ENCODE assay signal across 24 mouse cellular contexts in the genomic region with DNA sequence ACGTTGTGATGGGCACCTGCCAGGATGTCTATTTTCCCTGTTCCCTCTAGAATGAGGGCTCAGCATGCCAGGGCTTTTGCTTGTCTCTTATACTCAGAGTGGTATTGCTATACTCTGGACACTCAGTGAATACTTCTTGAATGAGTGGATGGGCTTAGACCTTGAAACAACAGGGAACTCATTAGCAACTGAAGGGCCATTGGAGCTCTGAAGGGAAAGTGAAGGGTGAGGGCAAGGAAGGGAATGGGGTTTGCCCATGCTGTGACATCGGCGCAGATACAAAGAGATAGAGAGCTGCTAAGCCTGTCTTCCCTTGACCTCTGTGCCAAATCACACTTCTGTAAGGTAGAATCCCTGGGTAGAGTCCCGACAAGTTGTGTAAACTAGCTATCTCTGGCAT. TPM values are rescaled to one million over a fixed set of nuclear protein-coding genes. Genes with fewer than 3 reads are reported as not detected.
DNase-seq lines count a peak whose midpoint lies in the region; ATAC-seq and TF ChIP-seq lines count a peak whose summit lies in the region.
"Had no signal": no experiment of that assay in that cellular context is flagged by ENCODE, and none has a peak within 500 bp of the region (broad histone marks: within the 10 kb centered on the region; RNA-seq: fewer than 3 reads in every experiment).

No protein-coding gene starts in this region.

- in situ Hi-C loops in ES-E14 (cut with MboI; ENCODE audit: low sequenced_read_pairs in 2 of 2, unreplicated experiment in 2 of 2): no loop called here

- TF ChIP-seq CTCF in lung, postnatal 0 days (IDR thresholded peaks at IDR 0.05): no peak

- no peak for ATAC-seq in lung, postnatal 0 days
- ATAC-seq: forebrain, embryonic 13.5 days; forebrain, embryonic 15.5 days; forebrain, postnatal 0 days had no signal

- no peak overlapping the region for H3K4me2 ChIP-seq in lung, postnatal 0 days (replicated peaks; ENCODE audit: low read depth, low read length)
- H3K4me2 ChIP-seq: embryonic facial prominence, embryonic 12.5 days; forebrain, embryonic 13.5 days; forebrain, embryonic 15.5 days had no signal

- DNase-seq in ES-CJ7 (ENCODE audit: low read depth, low spot score): peak; percentile 55
- DNase-seq in ES-E14 (ENCODE audit: low read depth, low spot score): peak; percentile 1
- DNase-seq in ZHBTc4 (ENCODE audit: low read depth, low spot score): peak; percentile 45
- no peak for DNase-seq in embryo, embryonic 9.5 days (ENCODE audit: extremely low spot score)
- no peak for DNase-seq in lung, postnatal 0 days (ENCODE audit: low spot score)
- DNase-seq: adrenal gland, adult 2 months; adrenal gland, postnatal 10 days; adrenal gland, postnatal 25 days; cerebellum, adult 11 months; cerebellum, adult 18-20 months; cerebellum, adult 8-10 months; cerebellum, adult 9-11 months; cerebellum, postnatal 14 days; cerebellum, postnatal 36 days; embryo, embryonic 11 days; forebrain, postnatal 0 days had no signal

- no peaks in the 10 kb centered on the region for H3K36me3 ChIP-seq in ES-E14 (ENCODE audit: control insufficient read depth, insufficient read depth, low read length, poor library complexity, severe bottlenecking)
- H3K36me3 ChIP-seq in lung, postnatal 0 days (ENCODE audit: insufficient read depth, low read length): no peaks in the 10 kb centered on the region
- H3K36me3 ChIP-seq: embryonic facial prominence, embryonic 10.5 days; embryonic facial prominence, embryonic 12.5 days; forebrain, embryonic 15.5 days had no signal

- peaks cover 3 to 6% of the 10 kb centered on the region in 2 experiments; a peak in 2 of 4 replicates for H3K4me1 ChIP-seq in ES-E14 (ENCODE audit: control insufficient read depth in 2 of 2, insufficient read depth in 2 of 2, low read length in 2 of 2, poor library complexity in 1 of 2)
- no peaks in the 10 kb centered on the region for H3K4me1 ChIP-seq in lung, postnatal 0 days (ENCODE audit: insufficient read depth, low read depth, low read length)
- H3K4me1 ChIP-seq: embryonic facial prominence, embryonic 10.5 days; embryonic facial prominence, embryonic 12.5 days; forebrain, embryonic 13.5 days; forebrain, embryonic 15.5 days had no signal

- no peaks in the 10 kb centered on the region for H3K9me3 ChIP-seq in ES-E14 (ENCODE audit: control insufficient read depth, insufficient read depth, low read depth, low read length)
- H3K9me3 ChIP-seq in lung, postnatal 0 days (ENCODE audit: low read length): no peaks in the 10 kb centered on the region
- H3K9me3 ChIP-seq: embryonic facial prominence, embryonic 10.5 days; embryonic facial prominence, embryonic 12.5 days; forebrain, embryonic 13.5 days; forebrain, embryonic 15.5 days had no signal

- no peaks in the 10 kb centered on the region for H3K27me3 ChIP-seq in lung, postnatal 0 days (replicated peaks; ENCODE audit: insufficient read depth, low read length)
- H3K27me3 ChIP-seq: embryonic facial prominence, embryonic 12.5 days; forebrain, embryonic 13.5 days; forebrain, embryonic 15.5 days had no signal

- H3K27ac ChIP-seq in ES-E14 (ENCODE audit: insufficient read depth, low read depth, low read length, poor library complexity, severe bottlenecking): no peak overlapping the region
- no peak overlapping the region for H3K27ac ChIP-seq in lung, postnatal 0 days (ENCODE audit: low read length)
- H3K27ac ChIP-seq: embryonic facial prominence, embryonic 10.5 days; embryonic facial prominence, embryonic 12.5 days; forebrain, embryonic 13.5 days; forebrain, embryonic 15.5 days had no signal

- WGBS in lung, postnatal 0 days: 78% methylated on average over 4 of the region's 4 CpGs

- no peak for TF ChIP-seq EP300 in lung, postnatal 0 days (IDR thresholded peaks at IDR 0.05)

- no peak overlapping the region for H3K9ac ChIP-seq in ES-E14 (ENCODE audit: insufficient read depth, low read depth, low read length, poor library complexity, severe bottlenecking)
- H3K9ac ChIP-seq in lung, postnatal 0 days (replicated peaks; ENCODE audit: low read depth): no peak overlapping the region
- H3K9ac ChIP-seq: embryonic facial prominence, embryonic 12.5 days; forebrain, embryonic 13.5 days; forebrain, embryonic 15.5 days; forebrain, postnatal 0 days had no signal

- no peak overlapping the region for H3K4me3 ChIP-seq in ES-E14 (ENCODE audit: insufficient read depth in 1 of 2, low read depth in 1 of 2, low read length in 2 of 2, poor library complexity in 1 of 2, severe bottlenecking in 1 of 2)
- H3K4me3 ChIP-seq in lung, postnatal 0 days (ENCODE audit: low read depth, low read length): no peak overlapping the region
- H3K4me3 ChIP-seq: embryonic facial prominence, embryonic 10.5 days; embryonic facial prominence, embryonic 12.5 days; forebrain, embryonic 13.5 days; forebrain, embryonic 15.5 days had no signal

TF ChIP-seq in ES-E14, 5 proteins besides CTCF, POLR2A, EP300 and RAD21:
- TF ChIP-seq ZC3H11A (IDR thresholded peaks at IDR 0.05; ENCODE audit: borderline replicate concordance, low read depth, low read length) (no peak), HCFC1 (IDR thresholded peaks at IDR 0.05; ENCODE audit: borderline replicate concordance, insufficient read depth, low read length) (no peak), CHD2 (IDR thresholded peaks at IDR 0.05; ENCODE audit: low read depth, low read length) (no peak)

RNA-seq across cellular contexts. Expression of a gene that starts 8.8 kb away (rescaled TPM):
- total RNA-seq in ES-E14 (2012; rRNA removed): not detected in 2 replicates
- 1.4 and 2.3 TPM in 2 replicates for polyA plus RNA-seq in lung, postnatal 0 days (2015; fragmentation: Nextera tagmentation; extraction: Ambion mirVana)
- total RNA-seq: adrenal gland, postnatal 25 days; forebrain, postnatal 0 days had no signal
- polyA plus RNA-seq: adrenal gland, adult 2 months; C2C12 had no signal

RNA-seq across cellular contexts. Expression of a gene that starts 37.5 kb away (rescaled TPM):
- total RNA-seq in ES-E14 (2012; rRNA removed): 21.4 and 23.0 TPM in 2 replicates
- 55.6 and 56.8 TPM in 2 replicates for polyA plus RNA-seq in lung, postnatal 0 days (2015; fragmentation: Nextera tagmentation; extraction: Ambion mirVana)

RNA-seq across cellular contexts. Expression of a gene that starts 40.0 kb away (rescaled TPM):
- total RNA-seq in ES-E14 (2012; rRNA removed): not detected in 2 replicates
- 0.07 TPM in 2 replicates for polyA plus RNA-seq in lung, postnatal 0 days (2015; fragmentation: Nextera tagmentation; extraction: Ambion mirVana)
- total RNA-seq: adrenal gland, postnatal 25 days; common myeloid progenitor, adult 5-6 weeks; forebrain, postnatal 0 days; MEL had no signal
- polyA plus RNA-seq: adrenal gland, adult 2 months; embryonic facial prominence, embryonic 10.5 days; embryonic facial prominence, embryonic 12.5 days; forebrain, embryonic 11.5 days; forebrain, embryonic 15.5 days had no signal

Comparison
In these comparisons a context has a peak if more than half of its experiments do, and no peak if none do; other contexts are left out.
1. DNase-seq: peak in ES-CJ7 (single experiment), ES-E14 (single experiment) and ZHBTc4 (single experiment); none in embryo, embryonic 9.5 days (single experiment) and lung, postnatal 0 days (single experiment).